Mouse (Mus musculus): ENCODE data around the gene Btbd11. TPM values are rescaled to one million over a fixed set of nuclear protein-coding genes. Genes with fewer than 3 reads are reported as not detected.

Btbd11 gene
- total RNA-seq, 2 experiments from 2014 or later = 1.3 to 3.5 TPM

DNA sequence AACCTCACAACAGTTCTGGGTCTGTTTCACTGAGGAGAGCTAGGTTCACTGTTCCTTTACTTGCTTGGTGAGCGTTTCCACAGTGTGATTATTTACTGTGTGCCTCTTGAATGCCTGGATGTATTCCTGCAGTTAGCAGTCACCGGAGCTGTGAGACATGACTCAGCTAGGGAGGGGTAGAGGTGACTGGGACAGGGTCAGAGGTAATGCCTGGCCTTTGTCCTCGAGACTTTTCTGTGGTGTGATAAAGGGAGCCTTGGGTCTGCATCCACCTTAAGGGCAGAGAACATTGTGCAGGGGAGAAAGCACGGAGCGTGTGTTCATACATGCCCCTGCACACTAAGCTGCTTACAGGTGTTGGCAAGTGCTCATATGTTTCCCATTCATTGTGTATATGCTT, 126.2 kb downstream of the Btbd11 start:
- ATAC-seq (replicated peaks; ENCODE audit: poor library complexity, severe bottlenecking) = no peak

DNA sequence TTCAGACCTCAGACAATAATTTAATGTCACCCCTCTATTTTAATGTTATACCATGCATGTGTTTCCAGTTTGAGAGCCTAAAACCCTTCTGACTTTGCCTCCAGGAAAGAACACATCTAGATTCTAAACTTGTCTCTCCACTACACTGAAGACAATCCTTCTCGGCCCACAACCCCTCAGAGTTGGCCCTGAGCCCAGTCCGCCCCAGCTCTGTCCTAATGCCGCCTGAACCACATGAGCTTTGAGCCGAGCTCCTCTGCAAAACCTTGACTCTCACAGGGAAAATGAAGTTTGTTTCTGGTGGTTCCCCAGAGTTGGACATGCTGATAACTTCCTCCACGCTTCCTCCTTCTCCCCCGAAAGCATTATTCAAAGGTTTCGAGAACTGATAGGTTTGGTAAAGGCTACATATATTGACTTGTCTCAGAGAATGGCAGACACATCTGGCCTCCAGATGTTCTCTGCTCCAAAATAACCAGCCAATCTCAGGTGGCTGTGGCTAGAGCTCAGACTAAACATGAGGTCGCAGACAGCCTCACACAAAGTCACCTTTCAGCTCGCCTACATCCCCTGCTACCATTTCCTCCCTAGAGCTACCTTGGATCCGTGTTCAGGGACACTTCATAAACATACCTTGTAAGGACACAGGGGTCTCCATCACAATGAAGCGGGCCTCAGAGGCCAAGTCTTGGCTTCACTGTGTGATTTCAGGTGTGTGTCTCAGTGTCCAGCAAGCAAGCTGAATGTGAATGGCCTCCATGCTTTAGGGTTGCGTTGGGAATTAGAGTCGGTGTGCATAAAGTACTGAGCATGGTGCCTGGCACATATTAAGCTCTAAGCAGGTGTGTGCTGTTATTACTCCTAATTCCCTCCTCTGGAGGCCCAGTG, 130.9 kb downstream of the Btbd11 start:
- no peak for ATAC-seq (replicated peaks; ENCODE audit: poor library complexity, severe bottlenecking)

GRCm38 (mm10) chr10:85518111-85518409, 131.4 kb downstream of the Btbd11 start:
- ATAC-seq (replicated peaks; ENCODE audit: poor library complexity, severe bottlenecking) = no peak

DNA sequence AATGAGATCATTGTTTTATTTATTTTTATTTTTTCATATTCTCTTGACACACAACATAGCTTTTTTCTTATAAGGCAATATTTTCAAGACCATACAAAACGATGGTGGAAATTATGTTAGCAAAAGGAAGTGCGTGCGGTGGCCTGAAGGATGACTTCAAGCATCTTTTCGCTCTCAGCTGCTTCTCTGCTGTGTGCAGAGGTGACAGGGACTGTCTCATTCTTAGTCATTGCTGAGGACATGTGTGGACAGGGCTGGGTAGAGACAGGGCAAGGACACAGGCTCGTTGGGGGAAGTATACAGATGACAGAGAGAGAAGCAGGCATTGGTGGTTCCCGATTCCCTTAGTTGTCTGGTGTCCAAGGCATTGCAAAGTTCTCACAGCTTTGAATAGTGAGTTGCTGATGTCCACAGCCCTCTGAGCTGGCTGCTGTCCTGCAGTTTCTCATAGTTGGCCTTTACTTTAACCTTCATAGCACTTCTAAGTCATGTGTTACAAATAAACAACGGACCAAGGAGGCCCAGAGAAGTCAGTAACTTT, 135.7 kb downstream of the Btbd11 start:
- no peak for ATAC-seq (replicated peaks; ENCODE audit: poor library complexity, severe bottlenecking)

GRCm38 (mm10) chr10:85525267-85526015, 138.8 kb downstream of the Btbd11 start:
- ATAC-seq (replicated peaks; ENCODE audit: poor library complexity, severe bottlenecking) = no peak

GRCm38 (mm10) chr10:85526657-85527056, 140.0 kb downstream of the Btbd11 start:
- no peak for ATAC-seq (replicated peaks; ENCODE audit: poor library complexity, severe bottlenecking)

DNA sequence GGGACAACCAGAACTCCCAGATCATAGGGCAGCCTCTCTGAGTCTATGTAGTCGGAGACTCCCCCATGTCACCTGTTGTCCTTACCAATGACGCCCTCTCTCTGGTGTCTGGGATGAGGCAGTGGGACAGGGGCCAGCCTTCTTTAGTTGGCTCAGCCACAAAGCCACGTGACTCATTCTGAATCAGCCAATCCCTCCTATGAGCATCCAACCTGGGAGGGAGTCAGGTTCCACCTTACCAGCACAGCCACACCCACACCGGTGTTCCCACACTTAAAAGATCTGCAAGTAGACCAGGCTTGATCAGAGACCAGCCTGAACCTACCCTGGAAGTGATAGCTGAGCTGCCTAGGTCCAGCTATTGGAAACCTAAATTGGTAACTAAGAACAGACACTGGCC, 141.1 kb downstream of the Btbd11 start:
- no peak for ATAC-seq (replicated peaks; ENCODE audit: poor library complexity, severe bottlenecking)

- ATAC-seq (replicated peaks; ENCODE audit: poor library complexity, severe bottlenecking) = no peak
These were observed 146.6 kb downstream of the Btbd11 start for GRCm38 (mm10) chr10:85533192-85533710.

DNA sequence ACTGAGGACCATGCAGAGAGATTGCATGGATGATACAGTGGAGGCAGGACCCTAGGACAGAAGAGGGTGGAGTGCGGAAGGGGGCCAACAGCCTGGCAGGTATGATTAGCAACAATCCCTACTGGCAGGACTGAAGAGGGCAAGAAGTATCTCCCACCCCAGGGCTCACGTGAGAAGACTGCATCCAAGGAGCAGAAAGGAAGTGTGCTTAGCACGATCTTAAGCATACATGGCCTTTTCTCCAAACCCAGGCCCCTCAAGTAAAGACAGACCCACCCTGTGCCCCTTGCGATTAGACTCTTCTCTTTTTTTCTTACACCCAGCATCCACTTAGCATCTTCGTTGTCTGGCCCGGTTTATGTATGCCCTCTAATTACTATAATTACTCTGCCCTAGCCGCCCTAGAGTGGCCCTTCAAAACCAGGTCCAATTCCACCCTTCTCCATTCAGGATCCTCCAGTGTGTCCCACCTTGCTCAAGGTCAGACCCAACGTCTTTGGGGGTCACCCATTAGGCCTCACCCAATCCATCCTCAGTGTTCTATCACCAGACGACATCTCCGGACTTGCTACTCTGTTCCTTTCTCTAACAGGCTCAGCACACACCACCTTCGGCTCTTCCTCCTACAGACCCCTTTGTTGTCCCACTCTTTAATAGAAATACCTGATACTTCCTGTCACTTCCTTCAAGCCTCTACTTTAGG, 151.6 kb downstream of the Btbd11 start:
- ATAC-seq (replicated peaks; ENCODE audit: poor library complexity, severe bottlenecking) = no peak

- ATAC-seq (replicated peaks; ENCODE audit: poor library complexity, severe bottlenecking) = no peak
These were observed 153.0 kb downstream of the Btbd11 start for GRCm38 (mm10) chr10:85539510-85540120.

DNA sequence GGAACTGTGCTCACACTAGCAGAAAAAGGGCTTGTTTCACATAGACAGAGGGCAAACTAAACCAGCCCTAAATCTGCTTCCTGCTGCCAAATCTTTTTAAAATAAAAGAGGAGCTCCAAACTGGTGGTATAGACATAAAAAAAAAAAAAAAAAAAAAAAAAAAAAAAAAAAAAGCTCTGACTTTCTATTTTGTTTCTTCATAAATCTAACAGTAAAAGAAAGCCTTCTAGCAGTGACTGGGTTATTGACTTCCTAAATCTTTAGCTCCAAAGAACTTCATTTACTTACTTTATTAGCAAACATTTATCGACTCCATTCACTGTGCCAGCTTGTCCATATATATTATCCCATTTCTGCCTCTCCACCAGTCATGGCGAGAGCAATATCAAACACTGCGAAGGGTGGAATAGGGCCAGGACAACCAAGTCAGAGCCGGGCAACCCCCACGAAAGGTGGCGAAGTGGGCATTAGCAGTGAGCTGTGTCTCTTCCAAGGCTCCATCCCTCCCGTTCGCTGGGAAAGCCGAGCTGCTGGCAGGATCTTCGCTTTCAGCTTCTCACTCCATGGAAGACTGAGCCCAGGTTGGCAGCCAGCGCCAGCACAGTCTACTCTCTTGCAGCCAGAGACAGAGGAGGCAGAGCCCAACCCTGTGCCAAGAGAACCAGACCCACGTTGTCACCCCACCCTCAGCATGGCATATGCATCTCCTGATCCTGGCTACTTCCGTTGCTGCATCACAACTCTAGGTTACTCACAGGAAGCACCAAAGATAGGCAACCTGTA, 153.9 kb downstream of the Btbd11 start:
- ATAC-seq (replicated peaks; ENCODE audit: poor library complexity, severe bottlenecking) = no peak

GRCm38 (mm10) chr10:85541481-85541880, 154.9 kb downstream of the Btbd11 start:
- no peak for ATAC-seq (replicated peaks; ENCODE audit: poor library complexity, severe bottlenecking)

DNA sequence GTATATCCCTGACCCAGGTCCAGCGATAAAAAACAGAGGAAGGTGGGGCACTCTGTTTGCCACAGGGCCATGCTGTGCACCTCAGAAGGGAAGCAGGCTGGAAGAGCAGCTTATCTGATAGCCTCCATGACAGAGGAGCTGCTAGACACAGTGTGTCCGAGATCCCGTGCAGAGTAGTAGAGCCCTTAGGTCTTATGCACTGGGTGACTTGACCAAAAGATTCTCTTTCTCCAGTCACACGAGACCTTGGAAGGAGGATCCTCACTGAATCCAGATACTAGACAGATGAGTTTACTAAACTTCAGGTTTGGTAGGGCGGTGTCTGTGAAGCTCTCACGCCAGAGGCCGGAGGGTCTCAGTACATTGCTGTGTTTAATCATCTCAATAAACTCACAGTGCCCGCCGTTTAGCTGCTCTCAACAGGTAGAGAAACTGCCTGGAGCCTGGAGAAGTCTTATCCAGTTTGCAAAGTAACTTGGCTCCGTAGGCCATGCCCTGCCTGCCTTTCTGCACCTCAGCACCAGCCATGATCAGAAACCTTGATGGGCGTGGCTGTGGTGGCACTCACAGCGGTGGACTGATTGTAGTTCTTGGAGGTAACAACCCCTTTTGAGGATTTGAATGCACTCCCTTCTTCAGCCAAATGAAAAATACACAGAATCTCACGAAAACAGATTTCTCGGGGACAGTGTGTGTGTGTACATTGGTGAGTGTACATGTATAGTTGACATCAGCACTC, 155.4 kb downstream of the Btbd11 start:
- ATAC-seq (replicated peaks; ENCODE audit: poor library complexity, severe bottlenecking) = no peak

DNA sequence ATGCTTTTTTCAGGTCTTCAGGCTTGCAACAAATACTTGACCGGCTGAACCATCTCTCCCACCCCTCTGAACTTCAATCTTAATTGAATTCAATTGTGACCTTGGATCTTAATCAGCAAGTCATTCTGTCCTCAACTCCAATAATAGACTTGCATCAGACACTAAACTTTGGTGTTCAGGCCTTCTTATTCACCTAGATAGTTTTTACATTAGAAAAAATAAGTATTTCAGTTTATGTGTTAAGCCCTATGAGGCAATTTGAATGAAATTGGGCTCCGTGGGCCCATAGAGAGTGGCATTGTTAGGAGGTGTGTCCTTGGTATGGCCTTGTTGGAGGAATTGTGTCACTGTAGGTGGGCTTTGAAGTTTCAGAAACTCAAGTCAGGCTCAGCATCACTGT, 156.7 kb downstream of the Btbd11 start:
- no peak for ATAC-seq (replicated peaks; ENCODE audit: poor library complexity, severe bottlenecking)

- no peak for ATAC-seq (replicated peaks; ENCODE audit: poor library complexity, severe bottlenecking)
These were observed 158.4 kb downstream of the Btbd11 start for GRCm38 (mm10) chr10:85544991-85545390.

DNA sequence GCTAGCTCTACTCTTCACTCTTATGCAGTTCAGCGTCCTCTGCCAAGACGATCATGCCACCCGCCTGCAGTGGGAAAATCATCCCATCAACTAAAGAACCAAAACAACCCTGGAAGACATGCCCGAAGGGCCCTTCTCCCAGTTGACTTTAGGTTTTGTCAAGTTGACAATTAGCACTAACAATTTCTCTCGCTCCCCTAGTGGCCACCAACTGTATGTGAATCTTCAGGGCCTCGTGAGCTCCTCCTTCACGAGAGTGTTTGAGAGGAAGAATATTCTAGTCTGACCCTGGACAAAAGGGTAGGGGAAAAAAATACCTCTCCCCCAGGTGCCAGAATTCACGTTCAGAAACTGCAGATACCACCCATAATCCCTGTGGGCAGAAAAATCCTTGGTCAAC, 168.6 kb downstream of the Btbd11 start:
- ATAC-seq (replicated peaks; ENCODE audit: poor library complexity, severe bottlenecking) = no peak

DNA sequence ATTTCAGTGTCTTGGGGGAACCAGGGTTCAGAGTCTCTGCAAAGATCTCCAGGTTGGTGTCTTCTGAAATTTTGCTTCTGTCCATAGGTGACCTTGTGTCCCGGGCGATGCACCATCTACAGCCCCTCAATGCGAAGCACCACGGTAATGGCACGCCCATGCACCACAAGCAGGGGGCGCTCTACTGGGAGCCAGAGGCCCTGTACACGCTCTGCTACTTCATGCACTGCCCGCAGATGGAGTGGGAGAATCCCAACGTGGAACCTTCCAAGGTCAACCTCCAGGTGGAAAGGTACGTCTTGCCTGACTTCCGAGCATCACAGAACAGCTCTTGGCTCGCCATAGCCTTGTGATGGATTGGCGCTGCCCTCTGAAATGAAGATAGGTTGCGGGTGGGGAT, 174.8 kb downstream of the Btbd11 start:
- no peak for ATAC-seq (replicated peaks; ENCODE audit: poor library complexity, severe bottlenecking)

DNA sequence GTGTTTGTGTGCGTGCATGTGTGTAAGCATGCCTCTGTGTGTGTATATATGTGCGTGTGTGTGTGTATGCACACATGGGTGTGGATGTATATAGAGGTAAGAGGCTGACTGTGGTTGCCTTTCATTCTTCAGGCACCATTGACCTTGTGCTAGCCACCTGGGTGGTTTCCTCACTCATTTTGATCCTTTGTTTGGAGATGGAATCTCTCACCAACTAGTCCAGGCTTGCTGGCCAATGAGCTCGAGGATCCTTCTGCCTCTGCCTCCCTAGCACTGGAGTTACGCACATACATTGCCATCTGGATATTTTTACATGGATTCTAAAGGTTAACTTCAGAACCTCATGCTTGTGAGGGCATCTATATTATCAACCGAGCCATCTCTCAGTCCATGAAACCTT, 184.8 kb downstream of the Btbd11 start:
- no peak for ATAC-seq (replicated peaks; ENCODE audit: poor library complexity, severe bottlenecking)

DNA sequence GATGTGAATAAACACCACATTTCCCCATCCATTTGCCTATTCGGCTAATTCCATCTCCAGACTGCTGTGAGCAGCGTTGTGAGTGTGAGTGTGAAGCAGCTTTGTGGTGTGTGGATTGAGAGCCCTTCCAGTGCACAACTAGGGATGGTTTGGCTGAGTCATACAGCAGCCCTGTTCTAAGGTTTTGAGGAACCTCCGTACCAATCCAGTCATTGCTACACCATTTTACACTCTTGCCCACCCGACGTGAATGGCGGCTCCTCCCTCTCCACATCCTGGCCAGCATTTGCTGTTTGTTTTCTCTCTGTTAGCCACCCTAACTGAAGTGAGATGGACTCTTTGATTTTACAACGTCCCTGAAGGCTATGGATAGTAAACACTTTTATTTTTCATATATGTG, 186.0 kb downstream of the Btbd11 start:
- peak; percentile 68 for ATAC-seq (replicated peaks; ENCODE audit: poor library complexity, severe bottlenecking)
